Mouse (Mus musculus): ENCODE measurements around the gene Bicd2.

- TF ChIP-seq GATA1 (IDR thresholded peaks at IDR 0.05; ENCODE audit: borderline replicate concordance, low read length) (no peak), FLI1 (IDR thresholded peaks at IDR 0.05; ENCODE audit: low read length) (no peak)
Measured at GRCm38 (mm10) chr13:49333250-49333649, 8.1 kb upstream of the Bicd2 start.

Measured in megakaryocyte, embryonic 14.5 days (primary cell).